Mouse (Mus musculus): ENCODE results near the gene S1pr5. TPM values are rescaled to one million over a fixed set of nuclear protein-coding genes. Genes with fewer than 3 reads are reported as not detected.

S1pr5 gene
- polyA plus RNA-seq, 1 experiment from 2014 or later, result 0.08 TPM

DNA sequence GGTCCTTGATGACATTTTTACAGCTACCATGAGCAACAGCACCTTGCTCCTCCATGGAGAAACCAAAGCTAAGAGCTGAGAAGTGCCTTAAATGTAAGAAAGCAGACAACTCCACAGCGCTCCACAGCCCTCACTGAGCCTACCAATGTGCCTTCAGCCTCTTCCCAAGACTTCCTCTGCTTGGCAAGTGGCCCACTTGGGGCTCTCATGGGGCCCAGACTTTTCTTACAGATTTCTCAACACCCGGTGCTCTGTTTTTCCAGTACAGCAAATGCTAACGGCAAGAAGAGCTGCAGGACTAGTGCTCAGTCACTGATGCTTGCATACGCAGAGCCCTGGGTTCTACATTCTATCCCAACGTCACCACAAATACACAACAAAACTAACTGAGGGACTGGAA is 29.5 kb upstream of the S1pr5 start:
- H3K9ac ChIP-seq (replicated peaks), result no peak overlapping the region
- no peak for TF ChIP-seq CTCF (IDR thresholded peaks at IDR 0.05; ENCODE audit: low read depth)
- no peak for TF ChIP-seq EP300 (IDR thresholded peaks at IDR 0.05; ENCODE audit: low read depth)
- no peak overlapping the region for H3K4me3 ChIP-seq (ENCODE audit: low read depth, low read length)
- H3K4me2 ChIP-seq (ENCODE audit: low read depth, low read length), result no peak overlapping the region
- no peak overlapping the region for H3K27ac ChIP-seq (ENCODE audit: low read depth)
- ATAC-seq, result no peak
- H3K36me3 ChIP-seq (replicated peaks; ENCODE audit: insufficient read depth, low read length), result peaks cover 93% of the 10 kb centered on the region
- no peak for DNase-seq
- H3K4me1 ChIP-seq (ENCODE audit: insufficient read depth), result peaks cover 13% of the 10 kb centered on the region
- H3K9me3 ChIP-seq (ENCODE audit: low read length), result no peaks in the 10 kb centered on the region
- WGBS (ENCODE audit: insufficient replicate concordance), result 79% methylated on average over 5 of the region's 5 CpGs
- no peaks in the 10 kb centered on the region for H3K27me3 ChIP-seq (ENCODE audit: insufficient read depth, low read length)

- H3K27ac ChIP-seq (ENCODE audit: low read depth), result no peak overlapping the region
- TF ChIP-seq EP300 (IDR thresholded peaks at IDR 0.05; ENCODE audit: low read depth) (no peak), CTCF (IDR thresholded peaks at IDR 0.05; ENCODE audit: low read depth) (no peak)
- ATAC-seq (no peak), DNase-seq (no peak)
- peaks cover 94% of the 10 kb centered on the region for H3K36me3 ChIP-seq (replicated peaks; ENCODE audit: insufficient read depth, low read length)
- peaks cover 13% of the 10 kb centered on the region for H3K4me1 ChIP-seq (ENCODE audit: insufficient read depth)
- no peak overlapping the region for H3K9ac ChIP-seq (replicated peaks)
- no peak overlapping the region for H3K4me2 ChIP-seq (ENCODE audit: low read depth, low read length)
- no peaks in the 10 kb centered on the region for H3K27me3 ChIP-seq (ENCODE audit: insufficient read depth, low read length)
- H3K4me3 ChIP-seq (ENCODE audit: low read depth, low read length), result no peak overlapping the region
- H3K9me3 ChIP-seq (ENCODE audit: low read length), result no peaks in the 10 kb centered on the region
- 84% methylated on average over 8 of the region's 8 CpGs for WGBS (ENCODE audit: insufficient replicate concordance)
Observed at GRCm38 (mm10) chr9:21276307-21276706, 28.1 kb upstream of the S1pr5 start.

DNA sequence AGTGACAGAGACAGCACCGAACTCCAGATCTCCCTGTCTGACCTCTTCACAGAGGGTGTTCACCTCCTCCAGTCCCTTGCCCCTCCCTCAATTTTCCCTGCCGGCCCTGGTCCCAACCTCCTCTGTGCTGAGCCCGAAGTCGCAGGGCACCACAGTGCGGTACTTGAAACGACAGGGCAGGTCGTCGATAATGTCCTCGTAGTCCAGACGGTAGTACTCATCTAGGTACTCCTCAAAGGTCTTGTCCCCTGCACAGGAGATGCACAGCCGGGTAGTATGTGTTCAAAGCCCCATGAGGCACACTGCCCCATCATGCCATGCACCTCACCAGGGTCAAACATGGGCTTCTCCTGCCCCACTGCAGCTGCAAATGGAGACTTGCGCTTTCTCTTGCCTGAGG is 27.5 kb upstream of the S1pr5 start:
- no peak overlapping the region for H3K27ac ChIP-seq (ENCODE audit: low read depth)
- peaks cover 13% of the 10 kb centered on the region for H3K4me1 ChIP-seq (ENCODE audit: insufficient read depth)
- no peak for DNase-seq
- no peak overlapping the region for H3K4me2 ChIP-seq (ENCODE audit: low read depth, low read length)
- no peak for TF ChIP-seq EP300 (IDR thresholded peaks at IDR 0.05; ENCODE audit: low read depth)
- TF ChIP-seq CTCF (IDR thresholded peaks at IDR 0.05; ENCODE audit: low read depth), result no peak
- H3K9me3 ChIP-seq (ENCODE audit: low read length), result no peaks in the 10 kb centered on the region
- peaks cover 95% of the 10 kb centered on the region for H3K36me3 ChIP-seq (replicated peaks; ENCODE audit: insufficient read depth, low read length)
- no peak for ATAC-seq
- no peaks in the 10 kb centered on the region for H3K27me3 ChIP-seq (ENCODE audit: insufficient read depth, low read length)
- H3K4me3 ChIP-seq (ENCODE audit: low read depth, low read length), result no peak overlapping the region
- 87% methylated on average over 12 of the region's 12 CpGs for WGBS (ENCODE audit: insufficient replicate concordance)
- no peak overlapping the region for H3K9ac ChIP-seq (replicated peaks)

DNA sequence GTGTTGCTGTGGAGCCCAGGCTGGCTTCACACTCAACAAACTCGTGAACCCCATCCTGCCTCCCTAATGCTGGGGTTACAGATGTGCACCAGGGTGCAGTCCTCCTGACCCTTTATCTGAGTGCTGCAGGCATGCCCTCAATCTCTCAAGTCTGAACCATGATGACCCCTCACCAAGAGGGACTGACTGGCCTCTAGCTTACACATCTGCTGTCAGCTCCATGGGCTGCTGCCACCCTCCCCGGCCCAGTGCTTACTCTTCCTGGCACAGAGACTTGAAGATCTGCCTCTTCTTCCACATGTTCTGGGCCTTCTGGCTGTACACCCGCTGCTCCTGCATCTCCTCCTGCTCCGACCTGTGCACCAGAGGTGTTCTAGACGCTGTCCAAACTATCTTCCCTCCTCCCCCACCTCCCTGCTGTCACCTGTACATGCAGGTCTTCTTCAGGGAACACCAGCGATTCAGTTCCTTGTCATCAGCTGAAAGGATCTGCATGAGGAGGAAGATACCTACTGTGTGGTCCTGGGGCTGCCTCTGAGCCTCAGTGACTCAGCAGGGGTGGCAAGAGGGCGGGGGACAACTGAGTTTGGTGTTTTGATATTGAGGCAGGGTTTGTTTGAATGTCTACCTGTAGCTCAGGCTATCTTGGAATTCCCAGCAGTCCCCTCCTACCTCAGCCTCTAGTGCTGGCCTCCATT is 26.9 kb upstream of the S1pr5 start:
- DNase-seq (no peak), ATAC-seq (peak; percentile 25)
- Histone ChIP-seq H3K27ac (ENCODE audit: low read depth) (peak overlapping the region; percentile 5; the same call in 1 of the 2 replicates), H3K9me3 (ENCODE audit: low read length) (no peaks in the 10 kb centered on the region), H3K4me2 (ENCODE audit: low read depth, low read length) (no peak overlapping the region), H3K9ac (replicated peaks) (no peak overlapping the region), H3K27me3 (ENCODE audit: insufficient read depth, low read length) (no peaks in the 10 kb centered on the region), H3K4me1 (ENCODE audit: insufficient read depth) (peaks cover 13% of the 10 kb centered on the region), H3K36me3 (replicated peaks; ENCODE audit: insufficient read depth, low read length) (peaks cover 97% of the 10 kb centered on the region), H3K4me3 (ENCODE audit: low read depth, low read length) (no peak overlapping the region)
- 71% methylated on average over 7 of the region's 7 CpGs for WGBS (ENCODE audit: insufficient replicate concordance)
- no peak for TF ChIP-seq EP300 (IDR thresholded peaks at IDR 0.05; ENCODE audit: low read depth)
- TF ChIP-seq CTCF (IDR thresholded peaks at IDR 0.05; ENCODE audit: low read depth), result no peak

DNA sequence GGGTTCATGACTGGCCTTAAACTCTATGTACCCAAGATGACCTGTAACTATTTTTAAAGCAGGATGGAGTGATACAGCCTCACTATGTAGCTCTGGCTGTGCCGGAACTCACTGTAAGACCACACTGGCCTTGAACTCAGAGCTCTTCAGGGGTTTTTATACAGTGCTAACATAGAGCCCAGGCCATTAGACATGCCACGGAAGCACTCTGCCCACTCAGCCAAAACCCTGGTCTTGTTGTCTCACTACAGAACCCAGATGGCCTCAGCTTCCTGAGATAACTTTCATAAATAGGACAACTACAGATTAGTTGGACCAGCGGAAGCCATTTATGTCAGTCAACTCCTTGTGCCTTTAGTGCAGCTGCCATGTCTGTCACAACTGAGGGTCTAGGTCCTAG is 26.1 kb upstream of the S1pr5 start:
- peak overlapping the region; percentile 44; the same call in 1 of the 2 replicates for H3K27ac ChIP-seq (ENCODE audit: low read depth)
- ATAC-seq (peak; percentile 12; the same call in 1 of the 2 replicates), DNase-seq (no peak)
- H3K27me3 ChIP-seq (ENCODE audit: insufficient read depth, low read length), result no peaks in the 10 kb centered on the region
- peaks cover 7% of the 10 kb centered on the region for H3K4me1 ChIP-seq (ENCODE audit: insufficient read depth)
- H3K36me3 ChIP-seq (replicated peaks; ENCODE audit: insufficient read depth, low read length), result peaks cover 96% of the 10 kb centered on the region
- H3K9me3 ChIP-seq (ENCODE audit: low read length), result no peaks in the 10 kb centered on the region
- H3K9ac ChIP-seq (replicated peaks), result no peak overlapping the region
- WGBS (ENCODE audit: insufficient replicate concordance), result 64% methylated on average over 3 of the region's 3 CpGs
- no peak overlapping the region for H3K4me2 ChIP-seq (ENCODE audit: low read depth, low read length)
- H3K4me3 ChIP-seq (ENCODE audit: low read depth, low read length), result no peak overlapping the region
- TF ChIP-seq CTCF (IDR thresholded peaks at IDR 0.05; ENCODE audit: low read depth) (no peak), EP300 (IDR thresholded peaks at IDR 0.05; ENCODE audit: low read depth) (0 out of 2 replicates have a peak, but pooled peaks have one; percentile 15)

DNA sequence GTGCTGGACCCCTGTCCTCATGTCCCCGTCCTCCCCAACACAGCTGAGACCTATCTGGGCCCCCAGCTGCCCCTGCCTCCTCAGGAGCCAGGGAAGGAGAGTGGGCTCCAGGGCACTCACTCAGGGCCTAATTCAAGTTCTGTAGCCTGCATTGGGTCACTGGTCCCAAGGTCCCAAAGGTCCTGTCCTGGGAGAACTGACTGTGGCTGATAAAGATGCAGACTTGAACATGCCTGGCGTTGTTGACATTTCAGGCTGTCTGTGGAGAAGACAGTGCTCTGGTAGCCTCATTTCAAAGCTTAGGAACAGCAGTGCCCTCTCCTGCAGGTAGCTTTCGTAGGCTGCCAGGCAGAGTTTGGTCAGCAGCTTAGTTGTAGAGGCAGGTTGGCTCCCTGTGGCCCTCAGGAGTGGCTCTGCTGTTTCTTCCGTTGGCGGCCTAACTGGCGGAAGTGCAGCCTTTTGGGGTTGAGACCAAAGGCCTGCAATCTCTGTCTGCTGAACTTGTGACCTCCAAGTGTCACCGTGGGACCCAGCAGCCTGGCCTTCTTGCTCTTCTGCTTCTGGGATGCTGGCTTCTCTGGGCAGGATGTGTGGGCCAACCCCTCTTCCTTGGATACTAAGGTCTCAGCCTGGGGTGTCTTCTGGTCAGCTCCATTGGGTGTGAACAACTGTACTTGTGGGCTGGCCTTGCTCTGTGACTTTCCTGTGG is 25.4 kb upstream of the S1pr5 start:
- Histone ChIP-seq H3K27me3 (ENCODE audit: insufficient read depth, low read length) (no peaks in the 10 kb centered on the region), H3K27ac (ENCODE audit: low read depth) (peak overlapping the region; percentile 44; the same call in 1 of the 2 replicates), H3K4me3 (ENCODE audit: low read depth, low read length) (no peak overlapping the region), H3K4me2 (ENCODE audit: low read depth, low read length) (no peak overlapping the region), H3K36me3 (replicated peaks; ENCODE audit: insufficient read depth, low read length) (peaks cover 96% of the 10 kb centered on the region), H3K4me1 (ENCODE audit: insufficient read depth) (peaks cover 4% of the 10 kb centered on the region; the same call in 1 of the 2 replicates), H3K9ac (replicated peaks) (no peak overlapping the region), H3K9me3 (ENCODE audit: low read length) (no peaks in the 10 kb centered on the region)
- TF ChIP-seq CTCF (IDR thresholded peaks at IDR 0.05; ENCODE audit: low read depth), result no peak
- TF ChIP-seq EP300 (IDR thresholded peaks at IDR 0.05; ENCODE audit: low read depth), result no peak
- WGBS (ENCODE audit: insufficient replicate concordance), result 78% methylated on average over 7 of the region's 7 CpGs
- DNase-seq, result no peak
- ATAC-seq, result no peak

Measured in liver, postnatal 0 days (tissue).